Mouse (Mus musculus): ENCODE data around the gene Nxn.

The Nxn gene

GRCm38 (mm10) chr11:76398798-76399586 lies at the start of gene Nxn:
TSS of gene Nxn (minus strand) at chr11:76399140.
- peak; percentile 86 for DNase-seq (ENCODE audit: low spot score)

GRCm38 (mm10) chr11:76446251-76446650 lies 47.3 kb upstream of the Nxn start:
- no peak for DNase-seq (ENCODE audit: low spot score)

- no peak for DNase-seq (ENCODE audit: low spot score)
Observed at GRCm38 (mm10) chr11:76445459-76445858, 46.5 kb upstream of the Nxn start.

GRCm38 (mm10) chr11:76439666-76440065 lies 40.7 kb upstream of the Nxn start:
- DNase-seq (ENCODE audit: low spot score), result no peak

GRCm38 (mm10) chr11:76436864-76437437 lies 38.0 kb upstream of the Nxn start:
- peak; percentile 51 for DNase-seq (ENCODE audit: low spot score)

GRCm38 (mm10) chr11:76436009-76436408 lies 37.1 kb upstream of the Nxn start:
- DNase-seq (ENCODE audit: low spot score), result no peak

- peak; percentile 53 for DNase-seq (ENCODE audit: low spot score)
Observed at GRCm38 (mm10) chr11:76429966-76430631, 31.2 kb upstream of the Nxn start.

GRCm38 (mm10) chr11:76429556-76429955 lies 30.6 kb upstream of the Nxn start:
- DNase-seq (ENCODE audit: low spot score), result no peak

GRCm38 (mm10) chr11:76429046-76429445 lies 30.1 kb upstream of the Nxn start:
- no peak for DNase-seq (ENCODE audit: low spot score)

- no peak for DNase-seq (ENCODE audit: low spot score)
Observed at GRCm38 (mm10) chr11:76427781-76428180, 28.8 kb upstream of the Nxn start.

- no peak for DNase-seq (ENCODE audit: low spot score)
Observed at GRCm38 (mm10) chr11:76425749-76426148, 26.8 kb upstream of the Nxn start.

GRCm38 (mm10) chr11:76420896-76421295 lies 22.0 kb upstream of the Nxn start:
- DNase-seq (ENCODE audit: low spot score), result no peak

- DNase-seq (ENCODE audit: low spot score), result no peak
Observed at GRCm38 (mm10) chr11:76419179-76419578, 20.2 kb upstream of the Nxn start.

- peak; percentile 40 for DNase-seq (ENCODE audit: low spot score)
Observed at GRCm38 (mm10) chr11:76418423-76418822, 19.5 kb upstream of the Nxn start.

- no peak for DNase-seq (ENCODE audit: low spot score)
Observed at GRCm38 (mm10) chr11:76415985-76416384, 17.0 kb upstream of the Nxn start.

- DNase-seq (ENCODE audit: low spot score), result no peak
Observed at GRCm38 (mm10) chr11:76415001-76415400, 16.1 kb upstream of the Nxn start.

GRCm38 (mm10) chr11:76413202-76413601 lies 14.3 kb upstream of the Nxn start:
- DNase-seq (ENCODE audit: low spot score), result no peak

- no peak for DNase-seq (ENCODE audit: low spot score)
Observed at GRCm38 (mm10) chr11:76410826-76411225, 11.9 kb upstream of the Nxn start.

GRCm38 (mm10) chr11:76406702-76407583 lies 8.0 kb upstream of the Nxn start, which contains the start of gene Timm22:
TSS of gene Timm22 (plus strand) at chr11:76406952.
- DNase-seq (ENCODE audit: low spot score), result peak; percentile 90

GRCm38 (mm10) chr11:76405626-76406264 lies 6.8 kb upstream of the Nxn start:
- no peak for DNase-seq (ENCODE audit: low spot score)

GRCm38 (mm10) chr11:76405113-76405512 lies 6.2 kb upstream of the Nxn start:
- no peak for DNase-seq (ENCODE audit: low spot score)

- no peak for DNase-seq (ENCODE audit: low spot score)
Observed at GRCm38 (mm10) chr11:76401398-76401797, 2.5 kb upstream of the Nxn start.
